1 mouse cellular context compared by ENCODE assay signal in the genomic region with DNA sequence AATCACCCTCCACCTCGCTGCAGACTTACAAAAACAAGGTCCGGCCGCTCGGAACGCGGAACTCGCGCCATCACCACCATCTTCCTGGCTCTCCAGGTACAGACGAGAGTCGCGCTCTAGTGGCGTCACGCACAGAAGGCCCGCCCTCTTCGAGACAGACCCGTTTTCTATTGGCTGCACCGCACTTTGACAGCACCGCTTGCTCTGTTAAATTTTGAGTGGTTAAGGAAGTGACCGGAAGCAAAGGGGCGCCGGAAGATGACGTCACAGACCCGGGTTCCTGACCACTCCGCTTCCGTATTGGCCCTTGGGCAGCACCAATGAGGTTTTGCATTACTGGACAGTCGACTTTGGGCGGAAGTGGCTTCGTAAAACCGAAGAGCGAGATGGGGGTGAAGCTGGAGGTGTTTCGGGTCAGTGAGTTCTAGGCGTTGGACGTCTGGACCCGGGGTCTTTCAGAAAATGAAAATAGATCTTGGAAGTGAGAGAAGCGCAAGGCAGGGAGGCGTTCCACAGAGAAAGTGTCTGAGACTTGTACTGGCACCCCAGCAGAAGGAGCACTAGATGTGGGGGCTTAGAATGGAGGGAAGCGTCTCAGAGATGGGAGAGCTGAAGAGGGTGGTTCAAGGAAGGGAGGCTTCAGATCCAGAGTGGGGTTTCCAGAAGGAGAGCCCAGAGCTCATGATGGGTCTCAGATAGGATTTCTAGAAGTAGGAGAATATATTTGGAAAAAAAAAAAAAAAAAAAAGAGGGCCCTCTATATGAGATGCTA.
TF ChIP-seq lines count a peak whose summit lies in the region.

A gene (minus strand): TSS at position 118 of the 772 bp plus-strand sequence.
A gene (plus strand): TSS at position 350 of the 772 bp plus-strand sequence.

TF ChIP-seq in CH12.LX, 34 proteins besides CTCF, POLR2A, EP300 and RAD21 (continued from another document):
- TF ChIP-seq JUND (conservative IDR thresholded peaks at IDR 0.05; ENCODE audit: low read depth, low read length) (peak; percentile 50; the same call in 1 of the 2 replicates), CHD2 (IDR thresholded peaks at IDR 0.05; ENCODE audit: low read length) (peak; percentile 98), MAFK (IDR thresholded peaks at IDR 0.05; ENCODE audit: insufficient replicate concordance, low read length) (no peak), MAX (IDR thresholded peaks at IDR 0.05; ENCODE audit: low read length) (no peak), ZMIZ1 (IDR thresholded peaks at IDR 0.05; ENCODE audit: low read depth, low read length) (no peak), MYC (IDR thresholded peaks at IDR 0.05; ENCODE audit: low read depth, low read length) (no peak), USF2 (conservative IDR thresholded peaks at IDR 0.05; ENCODE audit: low read depth, low read length) (no peak), NRF1 (IDR thresholded peaks at IDR 0.05; ENCODE audit: low read depth, low read length) (peak; percentile 53), HCFC1 (IDR thresholded peaks at IDR 0.05; ENCODE audit: low read depth, low read length) (peak; percentile 99), ZKSCAN1 (IDR thresholded peaks at IDR 0.05; ENCODE audit: borderline replicate concordance, low read depth, low read length) (no peak), SMC3 (IDR thresholded peaks at IDR 0.05; ENCODE audit: low read depth, low read length) (no peak), TBP (conservative IDR thresholded peaks at IDR 0.05; ENCODE audit: low read depth, low read length) (0 out of 2 replicates have a peak, but pooled peaks have one; percentile 35), BHLHE40 (IDR thresholded peaks at IDR 0.05; ENCODE audit: low read depth, low read length) (0 out of 2 replicates have a peak, but pooled peaks have one; percentile 23), ELF1 (IDR thresholded peaks at IDR 0.05; ENCODE audit: low read depth, low read length) (peak; percentile 100), MXI1 (IDR thresholded peaks at IDR 0.05; ENCODE audit: low read depth, low read length) (peak; percentile 78), UBTF (IDR thresholded peaks at IDR 0.05; ENCODE audit: low read depth, low read length) (no peak), MAZ (IDR thresholded peaks at IDR 0.05; ENCODE audit: low read depth, low read length) (peak; percentile 86; the same call in 1 of the 2 replicates), ZC3H11A (IDR thresholded peaks at IDR 0.05; ENCODE audit: low read depth, low read length) (no peak), ZNF384 (IDR thresholded peaks at IDR 0.05; ENCODE audit: low read depth, low read length) (no peak), ETS1 (conservative IDR thresholded peaks at IDR 0.05; ENCODE audit: low read depth, low read length) (no peak), JUN (IDR thresholded peaks at IDR 0.05; ENCODE audit: insufficient read depth, low read depth, low read length) (peak; percentile 30; the same call in 1 of the 2 replicates), POLR2AphosphoS2 (IDR thresholded peaks at IDR 0.05; ENCODE audit: low read depth, low read length) (no peak), GABPA (IDR thresholded peaks at IDR 0.05; ENCODE audit: insufficient replicate concordance, low read depth, low read length) (peak; percentile 67; the same call in 1 of the 2 replicates), E2F4 (IDR thresholded peaks at IDR 0.05; ENCODE audit: insufficient replicate concordance, low read depth, low read length) (no peak; the same call in 1 of the 2 replicates), IRF4 (IDR thresholded peaks at IDR 0.05; ENCODE audit: low read depth, low read length) (peak; percentile 71; the same call in 1 of the 2 replicates), CHD1 (IDR thresholded peaks at IDR 0.05; ENCODE audit: low read depth, low read length) (no peak), PAX5 (IDR thresholded peaks at IDR 0.05; ENCODE audit: low read length) (no peak), RCOR1 (conservative IDR thresholded peaks at IDR 0.05; ENCODE audit: low read depth, low read length) (no peak)
